Mouse (Mus musculus) 416B (cell line): ENCODE results near the gene Fnbp1l.

ENCODE experiments used
- DNase-seq: peaks from one replicate; pipeline ENCODE4 v3.0.0; 2011; ENCODE audit warnings: low read depth

Gene Fnbp1l

GRCm38 (mm10) chr3:122492872-122493615 is 126.5 kb downstream of the Fnbp1l start:
- no peak for DNase-seq

DNA sequence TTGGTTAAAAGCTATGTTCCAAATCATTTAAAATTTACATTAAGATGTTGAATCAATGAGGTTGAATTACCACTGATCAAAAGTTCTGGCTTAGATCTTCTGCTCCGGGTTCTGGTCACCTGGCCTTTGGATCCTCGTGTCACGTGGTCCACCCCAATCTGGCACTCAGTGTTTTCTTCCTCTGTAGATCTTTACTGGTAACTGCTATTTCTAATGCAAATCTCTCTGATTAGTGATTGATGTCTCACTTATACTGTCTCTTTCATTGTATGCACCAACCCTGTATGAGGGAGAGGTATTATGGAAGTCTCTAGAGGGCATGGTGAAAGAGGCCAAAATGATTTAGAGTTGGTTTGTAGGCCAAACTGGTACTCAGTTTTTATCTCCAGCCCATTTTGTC is 127.5 kb downstream of the Fnbp1l start:
- no peak for DNase-seq

- peak; percentile 23 for DNase-seq
Measured at GRCm38 (mm10) chr3:122490574-122490973, 128.9 kb downstream of the Fnbp1l start.
